Mouse (Mus musculus) CH12F3 (cell line): Measurements from ENCODE around the gene Pcsk2.

Experiments used
- in situ Hi-C: fragments of 300-500 bp; cut with MboI; formaldehyde crosslinking; loops from 2 replicates; pipeline ENCODE4 v1.14.3; 2020; ENCODE audit warnings: low sequenced_read_pairs

Gene Pcsk2

GRCm38 (mm10) chr2:143724101-143724500 lies 178.1 kb downstream of the Pcsk2 start:
- in situ Hi-C loops = no loop called here

GRCm38 (mm10) chr2:143724720-143725119 lies 178.8 kb downstream of the Pcsk2 start:
- in situ Hi-C loops = no loop called here

- in situ Hi-C loops = no loop called here
Observed at GRCm38 (mm10) chr2:143732501-143732900, 186.5 kb downstream of the Pcsk2 start.

GRCm38 (mm10) chr2:143735442-143735841 lies 189.5 kb downstream of the Pcsk2 start:
- in situ Hi-C loops = no loop called here

GRCm38 (mm10) chr2:143739475-143740226 lies 193.7 kb downstream of the Pcsk2 start:
- in situ Hi-C loops = no loop called here

- in situ Hi-C loops = no loop called here
Observed at GRCm38 (mm10) chr2:143742436-143742835, 196.5 kb downstream of the Pcsk2 start.

- in situ Hi-C loops = no loop called here
Observed at GRCm38 (mm10) chr2:143743081-143743480, 197.1 kb downstream of the Pcsk2 start.

- in situ Hi-C loops = no loop called here
Observed at GRCm38 (mm10) chr2:143752051-143752788, 206.3 kb downstream of the Pcsk2 start.

GRCm38 (mm10) chr2:143776448-143776847 lies 230.5 kb downstream of the Pcsk2 start:
- in situ Hi-C loops = no loop called here

GRCm38 (mm10) chr2:143780310-143780709 lies 234.4 kb downstream of the Pcsk2 start:
- in situ Hi-C loops = no loop called here

- in situ Hi-C loops = no loop called here
Observed at GRCm38 (mm10) chr2:143789911-143790310, 244.0 kb downstream of the Pcsk2 start.

- in situ Hi-C loops = no loop called here
Observed at GRCm38 (mm10) chr2:143795858-143796257, 249.9 kb downstream of the Pcsk2 start.

- in situ Hi-C loops = no loop called here
Observed at GRCm38 (mm10) chr2:143796335-143797013, 250.5 kb downstream of the Pcsk2 start.

GRCm38 (mm10) chr2:143801097-143801496 lies 255.1 kb downstream of the Pcsk2 start:
- in situ Hi-C loops = no loop called here

- in situ Hi-C loops = no loop called here
Observed at GRCm38 (mm10) chr2:143806140-143806923, 260.4 kb downstream of the Pcsk2 start.

GRCm38 (mm10) chr2:143806924-143807664 lies 261.1 kb downstream of the Pcsk2 start:
- in situ Hi-C loops = no loop called here

GRCm38 (mm10) chr2:143808789-143809188 lies 262.8 kb downstream of the Pcsk2 start:
- in situ Hi-C loops = no loop called here

GRCm38 (mm10) chr2:143812262-143812661 lies 266.3 kb downstream of the Pcsk2 start:
- in situ Hi-C loops = no loop called here

- in situ Hi-C loops = no loop called here
Observed at GRCm38 (mm10) chr2:143813461-143813860, 267.5 kb downstream of the Pcsk2 start.

- in situ Hi-C loops = loop anchor here (25.0 kb wide), 1 partner anchor 381 kb away; no protein-coding TSS in a partner anchor
Observed at GRCm38 (mm10) chr2:143831645-143832044, 285.7 kb downstream of the Pcsk2 start.
